Mouse (Mus musculus): ENCODE measurements around the gene 1190005I06Rik.

- TF ChIP-seq POLR2A (IDR thresholded peaks at IDR 0.05; ENCODE audit: insufficient read length, low read depth) (no peak), MAX (IDR thresholded peaks at IDR 0.05; ENCODE audit: low read depth) (no peak), TCF12 (IDR thresholded peaks at IDR 0.05; ENCODE audit: insufficient read depth, poor library complexity, severe bottlenecking) (no peak), SRF (IDR thresholded peaks at IDR 0.05; ENCODE audit: control insufficient read depth, insufficient read length, low read depth) (no peak), E2F4 (IDR thresholded peaks at IDR 0.05; ENCODE audit: insufficient read depth) (no peak), POLR2AphosphoS2 (IDR thresholded peaks at IDR 0.05; ENCODE audit: insufficient read length, low read depth) (no peak), USF1 (IDR thresholded peaks at IDR 0.05; ENCODE audit: low read depth) (no peak), MYOG (IDR thresholded peaks at IDR 0.05; ENCODE audit: control insufficient read depth in 1 of 3, insufficient read depth in 1 of 3, insufficient read length in 2 of 3, low read depth in 2 of 3) (no peak)
Observed at GRCm38 (mm10) chr8:120688511-120688910, 41.1 kb upstream of the 1190005I06Rik start.
